Mouse (Mus musculus): Measurements from ENCODE around the gene Csf2. TPM values are rescaled to one million over a fixed set of nuclear protein-coding genes. Genes with fewer than 3 reads are reported as not detected.

Csf2 gene
- polyA plus RNA-seq, 1 experiment from 2014 or later = not detected

DNA sequence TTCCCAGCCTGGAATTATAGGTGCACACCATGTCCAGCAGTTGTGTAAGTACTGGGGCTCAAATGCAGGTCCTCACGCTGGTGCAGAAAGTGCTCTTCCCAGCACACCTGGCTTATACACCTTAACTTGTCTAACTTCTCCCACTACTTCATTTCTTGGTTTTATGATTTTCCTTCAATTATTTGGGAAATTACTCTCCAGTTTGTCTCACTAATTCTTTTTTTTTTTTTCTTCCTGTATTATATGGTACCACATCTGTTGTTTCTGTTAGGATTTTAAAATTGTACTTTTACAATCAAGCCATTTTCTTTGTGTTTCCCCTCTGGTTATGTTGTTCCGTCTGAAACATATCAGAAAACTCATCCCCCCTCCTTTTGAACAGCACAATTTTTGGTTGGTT lies 44.7 kb downstream of the Csf2 start:
- 91% methylated on average over 2 of the region's 2 CpGs for WGBS
- Histone ChIP-seq H3K4me2 (ENCODE audit: low read length) (no peak overlapping the region), H3K27me3 (replicated peaks; ENCODE audit: control insufficient read depth, insufficient read depth, low read length) (no peaks in the 10 kb centered on the region), H3K9me3 (replicated peaks; ENCODE audit: control insufficient read depth, low read length) (no peaks in the 10 kb centered on the region), H3K27ac (ENCODE audit: low read depth, low read length) (no peak overlapping the region), H3K9ac (ENCODE audit: low read length) (no peak overlapping the region), H3K4me1 (ENCODE audit: control insufficient read depth, insufficient read depth, low read length) (no peaks in the 10 kb centered on the region), H3K36me3 (ENCODE audit: control insufficient read depth, insufficient read depth, low read length) (no peaks in the 10 kb centered on the region), H3K4me3 (ENCODE audit: low read depth, low read length) (no peak overlapping the region)
- ATAC-seq = no peak
- no peak for DNase-seq (ENCODE audit: low spot score)

DNA sequence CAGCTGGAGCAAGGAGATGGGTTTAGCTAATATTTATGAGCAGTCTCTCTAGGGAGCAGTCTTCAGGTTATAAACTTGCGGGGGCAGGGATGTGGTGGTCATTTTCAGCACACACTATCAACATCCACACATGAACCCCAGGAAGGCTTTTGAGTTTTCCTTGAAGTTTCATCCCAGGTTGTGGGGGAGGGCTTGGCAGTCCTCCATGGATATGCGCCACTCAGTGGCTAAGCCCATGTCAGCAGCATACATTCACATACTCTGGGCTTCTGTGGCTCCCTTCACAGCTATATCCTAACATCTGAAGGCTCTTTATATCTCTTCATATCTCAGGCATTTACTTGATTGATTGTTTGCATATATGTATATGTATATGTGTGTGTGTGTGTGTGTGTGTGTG lies 46.3 kb downstream of the Csf2 start:
- 85% methylated on average over 2 of the region's 2 CpGs for WGBS
- no peaks in the 10 kb centered on the region for H3K36me3 ChIP-seq (ENCODE audit: control insufficient read depth, insufficient read depth, low read length)
- no peaks in the 10 kb centered on the region for H3K4me1 ChIP-seq (ENCODE audit: control insufficient read depth, insufficient read depth, low read length)
- no peak for ATAC-seq
- no peak overlapping the region for H3K4me3 ChIP-seq (ENCODE audit: low read depth, low read length)
- DNase-seq (ENCODE audit: low spot score) = no peak
- no peak overlapping the region for H3K9ac ChIP-seq (ENCODE audit: low read length)
- no peak overlapping the region for H3K27ac ChIP-seq (ENCODE audit: low read depth, low read length)
- H3K27me3 ChIP-seq (replicated peaks; ENCODE audit: control insufficient read depth, insufficient read depth, low read length) = no peaks in the 10 kb centered on the region
- H3K4me2 ChIP-seq (ENCODE audit: low read length) = no peak overlapping the region
- no peaks in the 10 kb centered on the region for H3K9me3 ChIP-seq (replicated peaks; ENCODE audit: control insufficient read depth, low read length)

DNA sequence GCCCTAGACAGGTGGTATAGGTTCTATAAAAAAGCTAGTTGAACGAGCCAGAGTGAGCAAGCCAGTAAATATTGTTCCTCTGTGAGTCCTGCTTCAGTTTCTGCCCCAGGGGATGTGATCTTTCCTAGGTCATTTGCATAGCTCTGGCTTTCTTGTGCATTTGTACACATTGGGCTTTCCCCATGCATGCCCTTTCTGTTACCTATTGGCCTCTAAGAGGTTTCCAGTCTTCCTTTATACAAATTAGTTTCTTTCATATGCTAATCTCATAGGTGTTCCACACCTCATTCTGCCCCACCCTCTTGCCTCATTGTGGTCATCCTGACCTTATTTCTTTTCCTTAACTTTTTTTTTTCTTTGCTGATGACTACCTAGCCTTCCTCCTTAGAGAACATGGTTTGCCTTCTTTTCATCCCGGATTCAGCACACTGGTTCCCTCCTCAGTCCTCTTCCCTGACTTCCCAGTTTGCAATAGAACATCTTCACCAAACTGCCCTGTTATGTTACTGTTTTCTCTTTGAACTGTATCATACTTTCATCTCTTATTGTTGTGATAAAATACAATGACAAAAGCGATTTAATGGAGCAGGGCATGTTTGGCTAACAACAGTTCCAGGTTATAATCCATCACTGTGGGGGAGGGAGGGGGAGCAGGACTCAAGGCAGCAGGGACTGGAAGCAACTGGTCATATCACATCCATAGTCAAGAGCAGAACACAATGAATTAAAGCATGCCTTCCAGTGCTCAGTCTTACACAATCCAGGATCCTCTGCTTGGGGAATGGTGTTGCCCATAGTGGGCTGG lies 47.4 kb downstream of the Csf2 start:
- Histone ChIP-seq H3K4me3 (ENCODE audit: low read depth, low read length) (no peak overlapping the region), H3K27me3 (replicated peaks; ENCODE audit: control insufficient read depth, insufficient read depth, low read length) (no peaks in the 10 kb centered on the region), H3K4me2 (ENCODE audit: low read length) (no peak overlapping the region), H3K9ac (ENCODE audit: low read length) (no peak overlapping the region), H3K36me3 (ENCODE audit: control insufficient read depth, insufficient read depth, low read length) (no peaks in the 10 kb centered on the region), H3K4me1 (ENCODE audit: control insufficient read depth, insufficient read depth, low read length) (no peaks in the 10 kb centered on the region), H3K27ac (ENCODE audit: low read depth, low read length) (no peak overlapping the region), H3K9me3 (replicated peaks; ENCODE audit: control insufficient read depth, low read length) (no peaks in the 10 kb centered on the region)
- DNase-seq (ENCODE audit: low spot score) (no peak), ATAC-seq (no peak)
- 75% methylated on average over 3 of the region's 3 CpGs for WGBS

DNA sequence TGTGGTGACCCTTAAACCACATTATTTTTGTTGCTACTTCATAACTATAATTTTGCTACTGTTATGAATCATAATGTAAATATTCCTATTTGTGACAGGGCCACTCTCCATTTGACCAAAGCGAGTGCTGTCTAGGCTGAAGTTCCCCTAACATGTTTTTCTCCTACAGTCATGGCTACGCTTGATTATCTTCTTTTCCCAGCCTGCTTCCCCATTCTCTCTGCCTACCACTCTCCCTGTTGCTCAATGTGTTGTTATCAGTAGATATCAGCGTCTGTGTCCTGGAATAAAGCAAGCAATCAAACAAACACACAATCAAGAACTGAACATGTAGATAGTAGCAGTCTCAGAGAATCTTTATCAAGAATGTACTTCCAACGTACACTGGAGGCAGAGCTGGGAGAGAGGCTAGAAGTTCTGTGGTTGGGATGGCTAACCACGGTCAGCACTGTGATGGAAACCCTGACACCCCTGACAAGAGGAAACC lies 48.1 kb downstream of the Csf2 start:
- ATAC-seq (no peak), DNase-seq (ENCODE audit: low spot score) (no peak)
- Histone ChIP-seq H3K4me3 (ENCODE audit: low read depth, low read length) (no peak overlapping the region), H3K9me3 (replicated peaks; ENCODE audit: control insufficient read depth, low read length) (no peaks in the 10 kb centered on the region), H3K36me3 (ENCODE audit: control insufficient read depth, insufficient read depth, low read length) (no peaks in the 10 kb centered on the region), H3K4me1 (ENCODE audit: control insufficient read depth, insufficient read depth, low read length) (no peaks in the 10 kb centered on the region), H3K27ac (ENCODE audit: low read depth, low read length) (no peak overlapping the region), H3K9ac (ENCODE audit: low read length) (no peak overlapping the region), H3K4me2 (ENCODE audit: low read length) (no peak overlapping the region), H3K27me3 (replicated peaks; ENCODE audit: control insufficient read depth, insufficient read depth, low read length) (no peaks in the 10 kb centered on the region)
- 85% methylated on average over 5 of the region's 5 CpGs for whole genome bisulfite sequencing

Other genes with a start within 250 kb of the Csf2 start
- gene Slc22a4, start 221.6 kb downstream of the Csf2 start, polyA plus RNA-seq (2014; fragmentation: Nextera tagmentation; extraction: Ambion mirVana) = 1.1 TPM in 2 replicates
- 39.3 and 44.8 TPM in 2 replicates for gene Pdlim4, start 180.7 kb downstream of the Csf2 start, polyA plus RNA-seq (2014; fragmentation: Nextera tagmentation; extraction: Ambion mirVana)
- 4.9 and 7.2 TPM in 2 replicates for gene P4ha2, start 149.6 kb downstream of the Csf2 start, polyA plus RNA-seq (2014; fragmentation: Nextera tagmentation; extraction: Ambion mirVana)
- gene Il3, start 17.6 kb upstream of the Csf2 start, polyA plus RNA-seq (2014; fragmentation: Nextera tagmentation; extraction: Ambion mirVana) = not detected in 2 replicates
- gene Acsl6, start 54.1 kb upstream of the Csf2 start, polyA plus RNA-seq (2014; fragmentation: Nextera tagmentation; extraction: Ambion mirVana) = 22.1 and 32.4 TPM in 2 replicates
- gene Meikin, start 121.0 kb upstream of the Csf2 start, polyA plus RNA-seq (2014; fragmentation: Nextera tagmentation; extraction: Ambion mirVana) = not detected in 2 replicates
- gene Fnip1, start 188.5 kb upstream of the Csf2 start, polyA plus RNA-seq (2014; fragmentation: Nextera tagmentation; extraction: Ambion mirVana) = 13.0 and 15.1 TPM in 2 replicates